Mouse (Mus musculus): ENCODE data around the gene Slc6a12.

- TF ChIP-seq POLR2A (IDR thresholded peaks at IDR 0.05; ENCODE audit: control insufficient read depth, low read depth, low read length): no peak
- no peak for TF ChIP-seq CTCF (IDR thresholded peaks at IDR 0.05; ENCODE audit: control insufficient read depth, insufficient read depth, insufficient replicate concordance, low read depth, low read length)
These were observed 37.3 kb upstream of the Slc6a12 start for GRCm38 (mm10) chr6:121305571-121305970.

Measured in testis, adult 2 months (tissue).